8 mouse cellular contexts compared by ENCODE assay signal in the genomic region with DNA sequence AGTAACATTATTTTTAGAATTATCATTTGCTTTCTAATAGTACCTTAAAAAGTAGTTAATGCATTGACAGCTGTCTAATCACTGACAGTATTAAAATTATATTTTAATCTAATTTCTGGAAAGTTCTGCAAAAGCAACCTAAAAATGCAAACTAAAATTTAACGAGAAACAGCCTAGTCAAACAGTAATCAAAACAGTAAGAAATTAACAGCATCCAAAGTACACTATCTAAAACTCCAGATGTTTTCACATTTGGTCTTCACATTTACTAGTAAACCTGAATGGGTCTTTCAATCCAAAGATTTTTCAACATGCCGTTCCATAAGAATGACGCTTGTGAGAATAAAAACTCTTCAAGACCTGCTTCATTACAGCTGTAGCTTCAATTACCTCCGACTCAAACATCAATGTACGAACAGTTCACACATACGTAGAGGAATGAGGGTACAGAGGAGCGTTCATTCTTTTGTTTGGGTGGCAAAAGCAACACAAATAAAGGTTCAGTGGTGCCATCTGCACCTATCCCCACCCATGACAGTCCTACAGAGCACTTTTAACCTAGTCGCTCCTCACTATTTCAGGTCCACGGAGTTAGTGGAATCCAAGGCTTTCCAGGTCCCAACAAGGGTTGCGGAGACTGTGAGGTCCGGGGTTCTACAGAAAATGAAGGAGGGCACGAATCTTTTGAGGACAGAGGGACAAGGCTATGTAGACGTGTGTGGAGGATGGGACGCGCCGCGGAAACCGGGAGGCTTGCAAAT. TPM values are rescaled to one million over a fixed set of nuclear protein-coding genes. Genes with fewer than 3 reads are reported as not detected.
DNase-seq lines count a peak whose midpoint lies in the region; ATAC-seq and TF ChIP-seq lines count a peak whose summit lies in the region.

No protein-coding gene starts in this region.

- peak overlapping the region; percentile 85 for H3K9ac ChIP-seq in kidney, embryonic 15.5 days
- peak overlapping the region; percentile 97 for H3K9ac ChIP-seq in MEL (ENCODE audit: control insufficient read depth, low read depth, low read length, poor library complexity, severe bottlenecking)
- H3K9ac ChIP-seq in forebrain, embryonic 12.5 days: peak overlapping the region; percentile 83
- H3K9ac ChIP-seq in liver, embryonic 11.5 days (ENCODE audit: low read depth, low read length): peak overlapping the region; percentile 88
- peak overlapping the region; percentile 68 for H3K9ac ChIP-seq in stomach, embryonic 14.5 days (replicated peaks; ENCODE audit: low read depth, low read length)

- H3K9me3 ChIP-seq in kidney, embryonic 15.5 days (replicated peaks): no peaks in the 10 kb centered on the region
- H3K9me3 ChIP-seq in MEL (replicated peaks; ENCODE audit: insufficient read depth, low read length): no peaks in the 10 kb centered on the region
- no peaks in the 10 kb centered on the region for H3K9me3 ChIP-seq in forebrain, embryonic 12.5 days
- H3K9me3 ChIP-seq in liver, embryonic 11.5 days (ENCODE audit: control insufficient read depth, low read length): no peaks in the 10 kb centered on the region
- no peaks in the 10 kb centered on the region for H3K9me3 ChIP-seq in stomach, embryonic 14.5 days (ENCODE audit: control insufficient read depth, low read depth, low read length)

- no peak for DNase-seq in kidney, postnatal 25 days
- peak; percentile 59 for DNase-seq in MEL (ENCODE audit: low read depth, low spot score)
- DNase-seq in liver, embryonic 11.5 days (ENCODE audit: low spot score): no peak
- no peak for DNase-seq in thymus, adult 18-20 months
- DNase-seq in lung, postnatal 4 days: no peak

- no peak for TF ChIP-seq EP300 in MEL (IDR thresholded peaks at IDR 0.05; ENCODE audit: low read depth in 1 of 2, low read length in 2 of 2)

- H3K4me3 ChIP-seq in kidney, embryonic 15.5 days (replicated peaks): peak overlapping the region; percentile 77
- H3K4me3 ChIP-seq in MEL (ENCODE audit: control insufficient read depth in 1 of 2, insufficient read depth in 1 of 2, low read depth in 2 of 2, low read length in 2 of 2): peak overlapping the region; percentile 84 to 90
- H3K4me3 ChIP-seq in forebrain, embryonic 12.5 days (replicated peaks): peak overlapping the region; percentile 92
- peak overlapping the region; percentile 69 for H3K4me3 ChIP-seq in liver, embryonic 11.5 days (ENCODE audit: low read depth, low read length)
- H3K4me3 ChIP-seq in stomach, embryonic 14.5 days (ENCODE audit: low read depth, low read length): peak overlapping the region; percentile 77

- peak overlapping the region; percentile 70 for H3K4me2 ChIP-seq in kidney, embryonic 15.5 days
- peak overlapping the region; percentile 86 for H3K4me2 ChIP-seq in forebrain, embryonic 12.5 days
- peak overlapping the region; percentile 90 for H3K4me2 ChIP-seq in liver, embryonic 11.5 days
- peak overlapping the region; percentile 52 for H3K4me2 ChIP-seq in stomach, embryonic 14.5 days (replicated peaks; ENCODE audit: low read depth, low read length)

- no peak for TF ChIP-seq CTCF in MEL (IDR thresholded peaks at IDR 0.05 in 2 of 3, conservative IDR thresholded peaks at IDR 0.05 in 1 of 3; ENCODE audit: control insufficient read depth in 1 of 3, insufficient read depth in 1 of 3, low read depth in 2 of 3, low read length in 3 of 3, poor library complexity in 1 of 3, severe bottlenecking in 1 of 3)

- peaks cover 13% of the 10 kb centered on the region; the same call in 1 of the 2 replicates for H3K4me1 ChIP-seq in kidney, embryonic 15.5 days
- H3K4me1 ChIP-seq in MEL (ENCODE audit: control insufficient read depth in 1 of 2, insufficient read depth in 2 of 2, low read length in 2 of 2): peaks cover 9 to 12% of the 10 kb centered on the region in 2 experiments
- H3K4me1 ChIP-seq in forebrain, embryonic 12.5 days: peaks cover 18% of the 10 kb centered on the region
- H3K4me1 ChIP-seq in liver, embryonic 11.5 days (replicated peaks; ENCODE audit: control insufficient read depth, insufficient read depth, low read length): peaks cover 14% of the 10 kb centered on the region; the same call in 1 of the 2 replicates
- peaks cover 3% of the 10 kb centered on the region for H3K4me1 ChIP-seq in stomach, embryonic 14.5 days (ENCODE audit: control insufficient read depth, insufficient read depth, low read length)

- no peak for TF ChIP-seq RAD21 in MEL (IDR thresholded peaks at IDR 0.05; ENCODE audit: low read depth, low read length)

- H3K27ac ChIP-seq in kidney, embryonic 15.5 days: peak overlapping the region; percentile 93; the same call in 1 of the 2 replicates
- peak overlapping the region; percentile 86 for H3K27ac ChIP-seq in MEL (ENCODE audit: control insufficient read depth, low read depth, low read length)
- peak overlapping the region; percentile 93 for H3K27ac ChIP-seq in forebrain, embryonic 12.5 days
- H3K27ac ChIP-seq in liver, embryonic 11.5 days (ENCODE audit: low read depth, low read length): peak overlapping the region; percentile 92; the same call in 1 of the 2 replicates
- H3K27ac ChIP-seq in stomach, embryonic 14.5 days (ENCODE audit: low read length): no peak overlapping the region; the same call in 1 of the 2 replicates

- WGBS in kidney, embryonic 15.5 days: 5% methylated on average over 18 of the region's 18 CpGs
- 6% methylated on average over 18 of the region's 18 CpGs for WGBS in forebrain, embryonic 12.5 days
- 7% methylated on average over 18 of the region's 18 CpGs for WGBS in liver, embryonic 11.5 days
- 6% methylated on average over 18 of the region's 18 CpGs for WGBS in stomach, embryonic 14.5 days

- no peak for TF ChIP-seq POLR2A in MEL (IDR thresholded peaks at IDR 0.05; ENCODE audit: control insufficient read depth in 1 of 2, insufficient read depth in 1 of 2, low read depth in 1 of 2, low read length in 2 of 2, poor library complexity in 1 of 2)

- H3K27me3 ChIP-seq in kidney, embryonic 15.5 days: no peaks in the 10 kb centered on the region
- no peaks in the 10 kb centered on the region for H3K27me3 ChIP-seq in MEL (ENCODE audit: control insufficient read depth in 1 of 2, insufficient read depth in 2 of 2, low read length in 2 of 2)
- no peaks in the 10 kb centered on the region for H3K27me3 ChIP-seq in forebrain, embryonic 12.5 days
- no peaks in the 10 kb centered on the region for H3K27me3 ChIP-seq in liver, embryonic 11.5 days (replicated peaks; ENCODE audit: control insufficient read depth, insufficient read depth, low read length)
- H3K27me3 ChIP-seq in stomach, embryonic 14.5 days (ENCODE audit: control insufficient read depth, insufficient read depth, low read length): no peaks in the 10 kb centered on the region

- ATAC-seq in kidney, embryonic 15.5 days (replicated peaks; ENCODE audit: low FRiP score): no peak
- ATAC-seq in forebrain, embryonic 12.5 days (ENCODE audit: low FRiP score): peak; percentile 1; the same call in 1 of the 2 replicates
- ATAC-seq in liver, embryonic 11.5 days (replicated peaks; ENCODE audit: low FRiP score): peak; percentile 1; the same call in 1 of the 2 replicates
- peak; percentile 4 for ATAC-seq in stomach, embryonic 14.5 days (ENCODE audit: insufficient number of reproducible peaks, insufficient read depth, low FRiP score, low read depth)

- H3K79me2 ChIP-seq in MEL (ENCODE audit: control insufficient read depth, insufficient read depth, low read length, poor library complexity): peaks cover 54% of the 10 kb centered on the region

- H3K36me3 ChIP-seq in kidney, embryonic 15.5 days: 0 out of 2 replicates have a peak, but pooled peaks cover 4% of the 10 kb centered on the region
- H3K36me3 ChIP-seq in MEL (ENCODE audit: control insufficient read depth in 1 of 2, insufficient read depth in 2 of 2, low read length in 2 of 2): peaks cover 2 to 30% of the 10 kb centered on the region in 2 experiments; a peak in 3 of 4 replicates
- H3K36me3 ChIP-seq in forebrain, embryonic 12.5 days (replicated peaks): no peaks in the 10 kb centered on the region
- no peaks in the 10 kb centered on the region for H3K36me3 ChIP-seq in liver, embryonic 11.5 days (ENCODE audit: control insufficient read depth, insufficient read depth, low read length)
- no peaks in the 10 kb centered on the region for H3K36me3 ChIP-seq in stomach, embryonic 14.5 days (ENCODE audit: control insufficient read depth, insufficient read depth, low read length)

TF ChIP-seq in MEL, 35 proteins besides CTCF, POLR2A, EP300 and RAD21 (continues in another document):
- TF ChIP-seq CHD1 (IDR thresholded peaks at IDR 0.05; ENCODE audit: low read depth, low read length) (0 out of 2 replicates have a peak, but pooled peaks have one; percentile 60), MYB (IDR thresholded peaks at IDR 0.05; ENCODE audit: low read depth, low read length) (no peak)

RNA-seq across cellular contexts. Expression of gene Ankib1, which starts 0.9 kb away (rescaled TPM):
- polyA plus RNA-seq in kidney, embryonic 15.5 days (2015; fragmentation: Nextera tagmentation; extraction: Ambion mirVana): 11.9 and 12.3 TPM in 2 replicates
- 16.5 and 19.5 TPM in 2 replicates for total RNA-seq in MEL (2012; rRNA removed)
- 10 to 100 TPM in 1 of 2 experiments, not detected in 1; 14.5 TPM for polyA plus RNA-seq in MEL (2012; ENCODE audit: insufficient read depth in 1 of 2, insufficient read length in 2 of 2, low read depth in 1 of 2, low replicate concordance in 2 of 2, missing spikeins in 1 of 2)
- 21.6 and 22.1 TPM in 2 replicates for polyA plus RNA-seq in forebrain, embryonic 12.5 days (2016; fragmentation: Nextera tagmentation; extraction: Ambion mirVana)
- 10.4 and 11.3 TPM in 2 replicates for polyA plus RNA-seq in liver, embryonic 11.5 days (2014; fragmentation: Nextera tagmentation; extraction: Ambion mirVana)
- 13.5 and 14.0 TPM in 2 replicates for polyA plus RNA-seq in stomach, embryonic 14.5 days (2014; fragmentation: Nextera tagmentation; extraction: Ambion mirVana)

RNA-seq across cellular contexts. Expression of gene Krit1, which starts 1.1 kb away (rescaled TPM):
- polyA plus RNA-seq in kidney, embryonic 15.5 days (2015; fragmentation: Nextera tagmentation; extraction: Ambion mirVana): 47.6 and 48.8 TPM in 2 replicates
- 20.6 and 25.6 TPM in 2 replicates for total RNA-seq in MEL (2012; rRNA removed)
- polyA plus RNA-seq in MEL (2012; ENCODE audit: insufficient read depth in 1 of 2, insufficient read length in 2 of 2, low read depth in 1 of 2, low replicate concordance in 2 of 2, missing spikeins in 1 of 2): 100 to 1,000 TPM in 1 of 2 experiments, 10 to 100 TPM in 1; 28.0 to 125 TPM
- 77.8 and 83.3 TPM in 2 replicates for polyA plus RNA-seq in forebrain, embryonic 12.5 days (2016; fragmentation: Nextera tagmentation; extraction: Ambion mirVana)
- polyA plus RNA-seq in liver, embryonic 11.5 days (2014; fragmentation: Nextera tagmentation; extraction: Ambion mirVana): 38.2 and 38.8 TPM in 2 replicates
- polyA plus RNA-seq in stomach, embryonic 14.5 days (2014; fragmentation: Nextera tagmentation; extraction: Ambion mirVana): 48.9 and 49.9 TPM in 2 replicates

RNA-seq across cellular contexts. Expression of gene Lrrd1, which starts 43.1 kb away (rescaled TPM):
- polyA plus RNA-seq in kidney, embryonic 15.5 days (2015; fragmentation: Nextera tagmentation; extraction: Ambion mirVana): 0.09 TPM in 1 of 2 replicates, not detected in the other
- 0.04 TPM in 1 of 2 replicates, not detected in the other for total RNA-seq in MEL (2012; rRNA removed)
- under 1 TPM in 1 of 2 experiments, not detected in 1; 0.11 TPM for polyA plus RNA-seq in MEL (2012; ENCODE audit: insufficient read depth in 1 of 2, insufficient read length in 2 of 2, low read depth in 1 of 2, low replicate concordance in 2 of 2, missing spikeins in 1 of 2)
- 0.06 and 0.10 TPM in 2 replicates for polyA plus RNA-seq in forebrain, embryonic 12.5 days (2016; fragmentation: Nextera tagmentation; extraction: Ambion mirVana)
- polyA plus RNA-seq in liver, embryonic 11.5 days (2014; fragmentation: Nextera tagmentation; extraction: Ambion mirVana): not detected in 2 replicates
- 0.10 TPM in 1 of 2 replicates, not detected in the other for polyA plus RNA-seq in stomach, embryonic 14.5 days (2014; fragmentation: Nextera tagmentation; extraction: Ambion mirVana)
